Mouse (Mus musculus) erythroblast, embryonic 14.5 days (primary cell): ENCODE measurements around the gene Zfp36l1. TPM values are rescaled to one million over a fixed set of nuclear protein-coding genes. Genes with fewer than 3 reads are reported as not detected.

Experiments
- H3K27me3 ChIP-seq: 2 replicates; pipeline ENCODE4 v1.6.1; 2012; ENCODE audit warnings: inconsistent platforms; ENCODE audit not compliant: control insufficient read depth
- H3K36me3 ChIP-seq: 2 replicates; pipeline ENCODE4 v1.6.1; 2012; ENCODE audit warnings: mild to moderate bottlenecking, inconsistent platforms; ENCODE audit not compliant: control insufficient read depth
- H3K4me1 ChIP-seq: 2 replicates; pipeline ENCODE4 v1.6.1; 2012; ENCODE audit warnings: inconsistent platforms; ENCODE audit not compliant: control insufficient read depth
- H3K4me3 ChIP-seq: replicated peaks from 2 replicates; pipeline ENCODE3; 2012; ENCODE audit warnings: moderate library complexity, mild to moderate bottlenecking, inconsistent platforms
- H3K9me3 ChIP-seq: 2 replicates; pipeline ENCODE4 v1.6.1; 2012; ENCODE audit warnings: low read length, inconsistent platforms, mixed read lengths; ENCODE audit not compliant: control insufficient read depth
- GATA1 ChIP-seq: IDR thresholded peaks from 2 replicates; pipeline ENCODE4 v1.6.1; 2012; ENCODE audit warnings: low read length, inconsistent platforms, mixed read lengths
- TAL1 ChIP-seq: IDR thresholded peaks from 3 replicates; pipeline ENCODE4 v1.6.1; 2012; ENCODE audit warnings: low read length, inconsistent platforms, mixed read lengths
- polyA plus RNA-seq: library from polyadenylated mRNA; stranded (reverse); fragments of >175 nt; gene quantifications from 2 replicates; pipeline ENCODE4 v1.2.3, GENCODE M21; 2012

Zfp36l1 gene
- polyA plus RNA-seq, 1 experiment = 9.0 TPM

DNA sequence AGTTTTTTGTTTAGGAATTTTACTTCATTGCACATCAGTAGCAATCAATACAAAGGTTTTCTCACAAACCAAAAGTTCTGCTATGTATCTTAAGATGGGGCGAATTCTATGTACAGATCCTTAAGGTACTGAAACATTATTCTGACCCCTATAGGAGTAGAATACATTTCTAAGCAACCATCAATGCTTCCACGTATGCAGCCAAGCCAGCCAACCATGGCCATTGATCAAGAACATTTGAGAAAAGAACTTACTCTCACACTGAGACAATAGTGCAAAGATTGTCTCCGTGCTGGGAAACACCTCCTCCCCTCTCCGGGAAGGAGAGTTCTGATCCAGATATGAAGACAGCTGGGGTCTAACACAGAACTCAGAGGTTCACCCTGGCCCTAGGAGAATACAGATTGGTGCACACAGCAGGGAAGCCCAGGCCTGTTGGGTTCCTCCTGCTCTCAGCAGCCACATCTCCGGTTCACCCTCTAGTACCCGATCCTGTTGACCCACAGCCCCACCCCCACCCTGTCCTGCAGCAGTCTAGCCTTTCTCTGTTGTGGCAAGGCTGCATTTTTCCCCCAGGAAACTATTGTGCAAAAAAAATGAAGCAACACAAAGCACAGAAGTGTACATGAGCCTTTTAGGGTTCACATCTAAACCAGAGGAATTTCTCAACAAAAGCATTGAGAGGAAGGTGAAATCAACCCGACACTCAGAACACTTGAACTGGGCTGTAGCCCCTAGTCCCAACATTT lies 49.2 kb downstream of the Zfp36l1 start:
- Histone ChIP-seq H3K4me1 (peaks cover 12% of the 10 kb centered on the region), H3K36me3 (no peaks in the 10 kb centered on the region), H3K9me3 (no peaks in the 10 kb centered on the region), H3K27me3 (no peaks in the 10 kb centered on the region), H3K4me3 (no peak overlapping the region)
- TF ChIP-seq TAL1 (no peak), GATA1 (no peak)

DNA sequence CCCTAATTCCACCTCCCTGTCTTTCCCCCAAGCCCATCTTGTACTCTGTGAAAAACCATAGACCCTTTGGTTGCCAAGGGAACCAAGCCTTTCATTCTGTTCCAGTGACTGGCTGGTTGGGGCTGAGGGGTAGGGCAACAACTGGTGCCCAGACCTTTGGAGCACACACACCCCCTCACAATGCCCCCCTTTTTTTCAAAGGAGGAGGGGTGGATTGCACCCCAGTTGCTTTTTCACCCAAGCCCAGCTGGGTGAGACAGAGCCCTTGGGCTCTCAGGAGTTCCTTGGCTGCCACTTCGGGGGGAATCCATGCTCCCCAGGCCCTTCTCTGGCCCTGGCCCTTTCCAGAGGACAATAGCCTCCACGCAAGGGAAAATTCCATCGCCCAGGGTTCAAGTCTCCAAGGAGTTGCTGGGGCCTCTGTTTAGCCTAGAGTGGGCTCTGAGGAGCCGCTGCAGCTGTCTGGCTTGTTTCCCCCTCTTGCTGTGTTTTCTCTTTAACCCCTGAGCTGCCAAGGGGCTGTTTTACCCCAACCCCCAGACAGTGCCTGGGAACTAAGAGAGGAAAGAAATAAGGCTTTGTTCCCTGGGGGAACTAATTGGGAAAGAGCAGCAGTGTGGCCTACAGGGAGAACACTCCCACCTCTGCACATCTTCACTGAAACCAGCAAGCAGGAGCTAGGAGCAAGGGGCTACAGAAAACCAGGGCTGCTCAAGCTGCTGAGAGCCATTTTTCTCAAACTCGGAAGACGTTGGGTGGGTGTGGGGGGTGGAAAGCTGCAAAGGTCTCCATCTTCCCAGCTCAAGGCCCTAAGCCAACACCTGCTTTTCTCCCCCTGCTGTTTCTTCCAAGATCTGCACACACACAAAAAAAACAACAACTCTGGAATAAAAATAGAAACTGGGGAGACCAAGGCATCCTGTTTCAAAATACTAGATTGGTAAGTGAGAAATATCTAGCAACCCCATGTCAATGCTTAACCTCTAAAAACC lies 50.1 kb downstream of the Zfp36l1 start:
- no peaks in the 10 kb centered on the region for H3K36me3 ChIP-seq
- no peaks in the 10 kb centered on the region for H3K27me3 ChIP-seq
- H3K4me3 ChIP-seq = no peak overlapping the region
- H3K4me1 ChIP-seq = peaks cover 8% of the 10 kb centered on the region; the same call in 1 of the 2 replicates
- TF ChIP-seq GATA1 (no peak), TAL1 (no peak)
- no peaks in the 10 kb centered on the region for H3K9me3 ChIP-seq

DNA sequence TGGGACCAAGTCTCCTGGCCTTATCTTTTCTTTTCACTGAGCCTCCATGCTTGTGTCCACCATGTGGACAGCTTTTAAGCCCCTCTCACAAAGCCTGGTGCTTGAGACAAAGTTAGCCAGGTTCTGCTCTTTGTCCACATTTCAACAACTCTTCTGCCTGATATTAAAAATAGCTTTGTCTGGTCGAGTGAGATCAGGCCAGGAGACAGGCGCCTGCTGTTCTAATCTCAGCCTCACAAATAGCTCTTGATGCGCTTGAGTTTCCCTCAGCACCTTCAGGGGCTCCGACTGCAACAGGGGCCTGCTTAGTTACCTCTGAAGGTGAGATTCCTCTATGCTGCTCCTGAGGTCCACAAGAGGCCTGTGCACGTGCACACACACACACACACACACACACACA lies 51.0 kb downstream of the Zfp36l1 start:
- Histone ChIP-seq H3K36me3 (no peaks in the 10 kb centered on the region), H3K9me3 (no peaks in the 10 kb centered on the region), H3K4me3 (no peak overlapping the region), H3K4me1 (peaks cover 8% of the 10 kb centered on the region; the same call in 1 of the 2 replicates), H3K27me3 (no peaks in the 10 kb centered on the region)
- TF ChIP-seq TAL1 (no peak), GATA1 (no peak)

DNA sequence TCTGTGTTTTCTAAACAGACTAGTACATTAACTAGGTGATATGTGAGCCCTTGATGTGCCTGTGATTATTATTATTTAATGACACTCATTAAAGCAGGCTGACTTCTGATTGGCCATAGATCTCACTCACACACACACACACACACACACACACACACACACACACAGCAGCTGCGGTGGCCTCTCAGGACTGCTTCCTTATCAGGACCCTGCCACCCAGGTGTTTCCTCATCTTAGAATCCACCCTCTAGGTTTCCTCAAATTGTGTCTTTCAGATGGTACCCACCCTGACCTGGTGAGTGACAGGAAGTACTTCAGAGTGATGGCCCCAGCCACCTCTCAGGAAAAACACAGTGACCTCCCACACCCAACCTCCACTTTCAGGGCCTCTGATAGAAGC lies 52.0 kb downstream of the Zfp36l1 start:
- Histone ChIP-seq H3K4me3 (no peak overlapping the region), H3K9me3 (no peaks in the 10 kb centered on the region), H3K4me1 (peaks cover 8% of the 10 kb centered on the region; the same call in 1 of the 2 replicates), H3K27me3 (no peaks in the 10 kb centered on the region), H3K36me3 (no peaks in the 10 kb centered on the region)
- TF ChIP-seq GATA1 (no peak), TAL1 (no peak)

DNA sequence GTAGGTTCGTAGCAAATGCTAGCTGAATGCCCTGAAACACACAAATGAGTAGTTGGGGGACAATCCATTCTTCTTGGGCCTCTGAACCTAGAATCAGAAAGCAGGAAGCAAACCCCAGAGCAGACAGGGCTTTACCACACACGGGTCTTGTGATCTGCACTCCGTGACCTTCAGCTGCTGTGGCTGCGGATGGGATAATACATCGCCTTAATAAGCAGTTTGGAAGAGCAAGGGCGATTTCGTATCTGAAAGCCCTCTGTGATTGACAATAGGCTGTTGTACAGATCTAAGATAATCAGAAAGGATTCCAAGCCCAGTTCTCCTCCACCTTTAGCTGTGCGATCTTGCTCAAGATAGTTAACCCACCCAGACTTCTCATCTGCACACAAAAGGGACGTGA lies 52.5 kb downstream of the Zfp36l1 start:
- Histone ChIP-seq H3K9me3 (no peaks in the 10 kb centered on the region), H3K36me3 (no peaks in the 10 kb centered on the region), H3K4me3 (no peak overlapping the region), H3K4me1 (peaks cover 8% of the 10 kb centered on the region; the same call in 1 of the 2 replicates), H3K27me3 (no peaks in the 10 kb centered on the region)
- TF ChIP-seq TAL1 (no peak), GATA1 (no peak)

DNA sequence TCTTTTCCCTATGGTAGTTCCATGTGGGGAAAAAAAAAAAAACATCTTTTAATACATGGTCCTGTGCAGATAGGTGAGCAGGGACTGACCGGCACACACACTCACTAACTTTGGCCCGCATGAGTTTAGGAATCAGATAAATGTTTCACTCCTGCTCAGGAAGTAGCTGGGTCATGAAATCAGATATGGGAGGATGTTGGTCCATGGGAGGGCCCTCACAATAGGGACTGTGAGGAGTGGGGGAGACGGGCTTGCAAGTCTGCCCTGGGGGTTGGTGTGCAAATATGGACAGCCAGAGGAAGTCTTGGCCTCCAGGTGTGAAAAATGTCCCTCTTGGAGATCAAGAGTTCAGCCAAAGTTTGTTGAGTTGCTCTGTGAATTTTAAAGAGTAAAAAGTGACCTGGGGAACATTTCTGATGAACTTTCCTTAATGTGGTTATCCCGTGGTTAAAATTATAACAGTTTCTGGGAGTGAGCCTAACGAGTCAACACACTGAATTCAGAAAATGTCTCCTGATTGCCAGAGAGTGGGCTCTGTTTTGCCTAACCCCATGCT lies 53.0 kb downstream of the Zfp36l1 start:
- TF ChIP-seq TAL1 = no peak
- TF ChIP-seq GATA1 = no peak
- H3K4me3 ChIP-seq = no peak overlapping the region
- no peaks in the 10 kb centered on the region for H3K27me3 ChIP-seq
- H3K9me3 ChIP-seq = no peaks in the 10 kb centered on the region
- no peaks in the 10 kb centered on the region for H3K36me3 ChIP-seq
- H3K4me1 ChIP-seq = peaks cover 8% of the 10 kb centered on the region; the same call in 1 of the 2 replicates

Other genes starting within 250 kb of the Zfp36l1 start
- gene Actn1, start 147.4 kb upstream of the Zfp36l1 start, polyA plus RNA-seq = 0.54 and 1.2 TPM in 2 replicates